Mouse (Mus musculus) natural killer cell, adult 2 months (primary cell): ENCODE measurements around the gene Eif1.
"Not testable (repeated sequence)": the region's sequence is repeated elsewhere in the genome, so short reads cannot be mapped to it uniquely, and the experiment has no call there.

Source experiments
- DNase-seq, 2 experiments: peaks; one replicate each; pipeline ENCODE4 v3.0.0; 2022; ENCODE audit warnings: low spot score in 2 of 2

The Eif1 gene

DNA sequence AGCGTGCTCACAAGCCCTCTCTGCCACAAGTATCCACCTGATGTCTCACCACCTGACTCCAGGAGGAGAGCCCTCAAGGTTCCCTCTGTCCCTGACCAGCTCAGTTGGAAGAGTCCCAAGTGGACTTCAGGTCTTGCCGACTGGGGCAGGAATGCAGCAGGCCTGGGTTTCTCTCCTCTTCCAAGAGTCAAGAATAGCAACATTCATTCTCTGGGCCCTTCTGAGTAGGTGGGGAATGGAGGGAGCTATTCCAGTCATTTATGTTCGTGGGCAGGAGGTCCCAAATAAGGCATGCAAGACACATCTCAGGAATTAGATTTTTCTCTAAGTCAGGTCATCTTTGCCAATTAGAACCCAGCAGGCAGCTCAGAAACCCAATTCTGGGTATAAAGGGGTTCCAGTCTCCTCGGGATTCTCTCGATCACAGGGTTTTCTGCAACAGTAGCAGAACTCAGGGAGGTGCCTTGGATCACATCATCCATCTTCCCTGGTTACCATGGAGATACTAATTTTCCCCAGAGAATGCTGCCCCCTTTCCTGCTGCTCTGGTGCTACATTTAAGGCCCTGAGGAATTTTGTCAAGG lies 7.5 kb upstream of the Eif1 start:
- no peak for DNase-seq

GRCm38 (mm10) chr11:100313424-100313823 lies 6.3 kb upstream of the Eif1 start:
- no peak for DNase-seq

- no peak for DNase-seq
These were observed 4.2 kb upstream of the Eif1 start for GRCm38 (mm10) chr11:100315439-100315838.

- no peak for DNase-seq
These were observed 1.8 kb upstream of the Eif1 start for GRCm38 (mm10) chr11:100317826-100318380.

- no peak for DNase-seq
These were observed 895 bp upstream of the Eif1 start for GRCm38 (mm10) chr11:100318529-100319451.

DNA sequence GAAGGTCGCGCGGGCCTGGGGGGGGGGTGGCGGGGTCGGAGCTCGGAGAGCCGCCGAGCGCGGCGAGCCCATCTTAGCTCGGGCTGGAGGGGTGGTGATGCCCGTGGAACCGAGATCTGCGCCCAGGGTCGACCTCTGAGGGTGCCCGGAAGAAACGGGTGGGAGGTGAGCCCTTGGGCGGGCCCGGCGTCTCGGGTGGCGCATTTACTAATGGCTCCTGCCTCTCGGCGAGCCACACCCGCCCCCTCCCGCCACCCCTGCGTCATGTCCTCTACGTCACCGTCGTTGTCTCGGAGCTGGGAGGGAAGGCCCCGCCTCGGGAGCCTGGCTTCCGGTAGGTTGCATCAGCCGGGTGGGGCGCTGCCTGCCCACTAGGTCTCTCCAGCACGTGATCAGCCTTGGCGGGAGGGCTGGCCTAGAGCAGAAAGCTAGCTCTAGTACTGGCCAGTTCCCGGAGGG lies 516 bp downstream of the Eif1 start:
- peak; percentile 96 for DNase-seq

DNA sequence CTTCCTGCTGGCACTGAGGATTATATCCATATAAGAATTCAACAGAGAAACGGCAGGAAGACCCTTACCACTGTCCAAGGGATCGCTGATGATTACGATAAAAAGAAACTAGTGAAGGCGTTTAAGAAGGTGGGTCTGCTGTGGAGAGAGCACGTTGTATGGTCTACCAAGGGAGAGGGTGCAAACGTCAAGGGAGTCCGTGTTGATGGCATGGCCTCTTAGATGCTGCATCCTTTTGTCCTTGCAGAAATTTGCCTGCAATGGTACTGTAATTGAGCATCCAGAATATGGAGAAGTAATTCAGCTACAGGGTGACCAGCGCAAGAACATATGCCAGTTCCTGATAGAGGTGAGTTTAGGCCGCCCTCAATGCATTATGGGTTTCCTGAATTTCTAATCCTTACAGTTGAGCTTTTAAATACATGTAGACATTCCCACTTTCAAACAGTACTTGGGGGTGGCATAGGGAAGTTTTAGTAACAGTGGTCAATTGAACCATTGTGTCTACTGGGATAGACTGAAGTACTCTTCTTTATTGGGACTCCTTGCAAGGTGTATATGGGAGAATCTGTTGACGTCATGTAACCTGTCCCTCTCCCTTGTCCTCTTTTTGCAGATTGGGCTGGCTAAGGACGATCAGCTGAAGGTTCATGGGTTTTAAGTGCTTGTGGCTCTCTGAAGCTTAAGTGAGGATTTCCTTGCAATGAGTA lies 1.2 kb downstream of the Eif1 start:
- DNase-seq, result not testable (repeated sequence)

DNA sequence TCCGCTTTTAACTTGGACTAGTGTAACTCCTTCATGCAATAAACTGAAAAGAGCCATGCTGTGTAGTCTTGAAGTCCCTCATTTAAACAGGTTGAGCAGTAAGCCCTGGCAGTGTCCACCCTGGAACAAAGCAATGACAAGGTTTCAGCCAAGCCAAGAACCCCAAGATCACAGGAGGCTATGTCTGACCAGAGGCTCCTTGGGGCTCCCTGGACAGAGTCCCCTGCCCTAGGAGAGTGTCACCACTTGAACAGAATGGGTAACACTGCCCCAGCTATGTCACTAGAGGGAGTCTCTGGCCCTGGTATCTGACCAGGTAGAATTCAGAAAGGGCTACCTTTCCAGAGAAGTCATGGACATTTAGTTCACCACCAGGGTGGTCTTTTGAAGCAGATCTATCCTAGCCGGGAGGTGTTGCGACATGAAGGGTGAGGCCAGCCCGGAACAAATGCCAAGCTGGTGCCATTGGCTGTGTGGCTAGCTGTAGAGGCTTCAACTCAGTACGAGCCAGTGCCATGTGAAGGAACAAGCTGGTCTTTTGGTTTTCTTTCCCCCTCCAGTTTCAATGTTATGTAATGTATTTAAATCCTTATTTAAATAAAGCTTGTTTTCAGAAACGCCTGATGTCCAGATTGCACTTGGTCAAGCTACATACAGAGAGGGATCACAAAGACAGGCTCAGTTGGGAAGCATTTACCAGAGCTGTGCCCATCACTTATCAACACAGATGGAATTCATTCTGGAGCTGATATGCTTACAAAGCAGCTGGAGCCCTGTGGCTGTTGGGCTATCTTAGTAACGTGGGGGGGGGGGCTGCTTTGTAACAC lies 2.0 kb downstream of the Eif1 start:
- DNase-seq, result peak in 1 of 2 experiments; percentile 18

DNA sequence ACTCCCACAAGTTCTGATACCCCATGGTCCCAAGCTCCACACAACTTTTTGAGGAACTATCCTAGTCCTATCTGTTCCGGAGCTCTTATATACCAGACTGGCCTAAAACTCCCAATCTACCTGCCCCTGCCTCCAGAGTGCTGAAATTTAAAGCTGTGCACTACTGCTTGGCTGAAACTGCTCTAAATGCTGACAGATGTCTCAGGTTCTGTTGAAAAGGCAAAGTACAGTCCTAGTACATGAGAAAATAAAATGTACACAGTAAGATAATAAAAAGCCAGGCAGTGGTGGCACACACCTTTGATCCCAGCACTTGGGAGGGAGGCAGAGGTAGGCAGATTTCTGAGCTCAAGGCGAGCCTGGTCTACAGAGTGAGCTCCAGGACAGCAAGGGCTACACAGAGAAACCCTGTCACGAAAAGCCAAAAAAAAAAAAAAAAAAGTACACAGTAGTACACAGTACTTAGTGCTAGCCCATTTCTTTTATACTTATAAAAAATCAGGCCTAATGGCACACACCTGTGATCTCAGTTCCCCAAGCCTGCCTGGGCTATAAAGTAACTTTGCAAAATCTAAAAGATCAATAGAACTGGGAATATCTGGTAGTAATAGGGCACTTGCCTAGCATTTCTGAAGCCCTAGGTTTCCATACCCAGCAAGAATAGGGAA lies 3.0 kb downstream of the Eif1 start:
- peak; percentile 28 to 35 for DNase-seq

GRCm38 (mm10) chr11:100323578-100323977 lies 3.9 kb downstream of the Eif1 start:
- peak; percentile 67 to 72 for DNase-seq

DNA sequence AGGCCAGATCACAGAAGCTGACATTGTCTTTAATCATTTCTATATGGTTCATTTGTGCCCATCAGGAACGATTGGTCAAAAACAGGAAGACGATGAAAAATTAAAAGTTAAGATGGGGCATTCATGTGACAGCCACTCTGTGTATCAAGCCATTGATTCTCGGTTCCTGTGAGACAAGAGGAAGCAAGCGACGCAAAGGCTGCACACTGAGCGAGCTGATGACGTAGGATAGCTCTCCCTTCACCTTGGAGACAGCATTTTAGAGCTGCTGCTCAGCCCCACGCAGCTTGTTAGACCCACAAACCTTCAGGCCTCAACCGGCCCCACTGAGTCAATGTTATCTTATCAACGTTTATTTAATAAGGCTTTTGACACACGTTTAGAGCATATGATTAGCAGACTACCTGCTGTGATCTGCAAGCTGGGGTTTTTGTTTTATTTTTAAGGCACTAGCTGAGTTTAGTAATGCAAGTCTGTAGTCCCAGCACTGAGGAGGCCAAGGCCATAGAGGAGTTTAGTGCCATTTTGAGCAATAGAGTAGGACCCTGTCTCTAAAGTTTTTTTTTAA lies 5.5 kb downstream of the Eif1 start:
- DNase-seq, result no peak

GRCm38 (mm10) chr11:100327316-100327715 lies 7.6 kb downstream of the Eif1 start:
- no peak for DNase-seq

DNA sequence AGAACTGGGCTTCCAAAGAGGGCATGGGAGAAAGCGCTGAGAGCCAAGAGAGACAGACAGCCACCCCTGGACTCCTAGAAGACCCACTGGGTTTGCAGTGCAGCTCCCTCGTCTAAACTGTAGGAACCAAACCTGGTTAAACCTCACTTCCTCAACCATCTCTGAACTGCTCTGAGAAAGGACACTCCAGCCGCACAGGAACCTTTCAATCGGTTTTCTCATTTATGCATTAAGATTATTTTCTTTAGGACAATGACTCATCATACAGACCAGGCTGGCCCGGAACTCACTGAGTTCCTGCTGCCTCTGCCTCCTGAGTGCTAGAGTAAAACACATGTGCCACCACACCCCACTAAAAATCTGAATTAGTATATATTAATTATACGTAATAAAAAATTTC lies 8.1 kb downstream of the Eif1 start:
- no peak for DNase-seq

- DNase-seq, result no peak
These were observed 10.6 kb downstream of the Eif1 start for GRCm38 (mm10) chr11:100330235-100330634.

DNA sequence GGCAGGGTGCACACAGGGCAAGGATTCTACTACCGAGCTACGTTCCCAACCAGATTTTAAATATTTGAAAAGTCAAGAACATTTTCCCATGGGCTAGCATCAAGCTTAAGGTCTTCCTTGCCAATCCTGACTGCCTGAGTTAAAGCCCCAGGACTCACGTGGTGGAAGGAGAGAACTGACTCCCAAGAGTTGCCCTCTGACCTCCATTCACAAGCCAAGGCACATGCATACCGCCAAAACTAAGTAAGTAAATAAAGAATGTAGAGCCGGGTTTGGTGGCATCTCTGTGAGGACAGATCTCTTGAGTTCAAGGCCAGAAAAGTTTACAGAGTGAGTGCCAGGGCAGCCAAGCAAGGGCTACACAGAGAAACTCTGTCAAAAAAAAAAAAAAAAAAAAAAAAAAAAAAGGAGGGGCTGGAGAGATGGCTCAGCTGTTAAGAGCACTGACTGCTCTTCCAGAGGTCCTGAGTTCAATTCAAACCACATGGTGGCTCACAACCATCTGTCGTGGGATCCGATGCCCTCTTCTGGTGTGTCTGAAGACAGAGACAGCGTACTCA lies 11.2 kb downstream of the Eif1 start:
- DNase-seq, result not testable (repeated sequence)

DNA sequence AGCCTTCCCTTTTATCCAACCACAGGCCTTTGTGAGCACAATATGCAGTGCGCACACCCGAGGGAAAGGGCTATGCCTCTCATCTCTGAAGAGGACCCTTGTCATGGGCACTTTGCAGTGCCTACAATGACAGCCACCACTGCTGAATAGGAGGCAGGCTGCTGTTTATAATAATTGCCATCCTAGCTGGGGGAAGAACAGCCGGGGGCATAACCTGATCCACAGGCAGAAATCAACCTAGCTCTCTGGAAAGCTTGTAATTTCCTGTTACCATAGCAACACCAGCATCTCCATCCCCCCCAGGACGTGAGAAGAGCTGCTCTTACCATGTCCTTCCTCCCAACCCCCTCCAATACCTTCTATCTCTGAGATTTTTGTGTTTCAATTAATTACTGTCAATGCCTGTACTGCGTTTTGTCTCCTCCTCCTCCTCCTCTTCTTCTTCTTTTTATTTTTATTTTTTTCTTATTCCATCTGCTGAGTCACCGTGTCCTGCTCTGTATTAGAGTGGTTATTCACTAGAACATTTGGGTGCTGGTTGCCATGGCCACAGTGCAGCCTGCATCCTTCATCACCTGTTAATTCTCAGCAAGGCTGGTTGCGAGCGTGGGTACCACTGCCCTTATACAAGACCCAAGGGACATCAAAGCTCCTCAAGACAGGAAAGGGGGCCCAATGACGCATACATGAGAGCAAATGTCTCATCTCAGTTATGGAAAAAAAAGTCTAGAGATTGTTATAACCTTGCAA lies 13.3 kb downstream of the Eif1 start:
- DNase-seq, result no peak

DNA sequence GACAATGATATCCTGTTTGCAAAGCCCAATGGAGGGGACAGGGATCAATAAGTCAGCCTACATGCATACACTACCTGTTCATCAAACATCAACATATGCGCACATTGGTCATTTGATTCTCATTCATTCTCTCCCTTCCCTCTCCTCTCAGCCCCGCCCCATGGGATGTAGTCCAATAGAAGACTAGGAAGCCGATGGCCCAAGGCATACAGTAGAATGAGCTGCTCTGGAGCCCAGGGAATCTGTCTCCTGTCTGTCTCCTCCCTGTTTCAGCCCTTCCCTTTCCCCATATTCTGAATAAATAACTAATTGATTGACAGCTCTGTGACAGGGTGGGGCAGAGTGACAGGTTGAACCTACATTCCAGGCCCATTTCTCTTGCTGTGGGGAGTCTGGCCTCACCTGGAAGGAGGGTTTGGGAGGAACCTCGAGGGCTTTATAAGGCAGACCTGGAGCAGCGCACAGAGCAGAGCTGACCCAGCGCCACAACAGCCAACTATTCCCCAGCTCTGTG lies 14.3 kb downstream of the Eif1 start, which contains the start of gene Gast:
TSS of gene Gast (plus strand) at position 464 of the 514 bp plus-strand sequence.
- DNase-seq, result no peak

GRCm38 (mm10) chr11:100335731-100336130 lies 16.0 kb downstream of the Eif1 start:
- no peak for DNase-seq

DNA sequence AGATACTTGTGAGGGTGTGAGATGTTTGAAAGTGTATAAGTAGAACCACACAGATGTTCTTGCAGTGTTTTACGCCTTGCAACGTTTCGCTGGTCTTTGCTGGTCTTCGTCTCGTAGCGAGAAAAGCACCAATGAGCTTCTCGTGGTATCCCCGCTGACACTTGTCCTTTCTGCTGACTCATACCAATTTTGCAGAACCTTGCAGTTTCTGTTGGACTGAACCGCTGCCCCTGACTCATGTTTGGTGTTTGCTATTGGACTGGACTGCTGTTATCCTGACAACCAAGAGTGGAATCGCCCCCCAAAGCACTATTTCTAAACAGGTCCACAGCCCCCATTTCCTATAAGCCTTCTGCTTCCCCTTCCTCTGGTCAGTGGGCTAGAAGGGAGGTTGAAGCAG lies 24.6 kb downstream of the Eif1 start:
- no peak for DNase-seq
